Mouse (Mus musculus) monocyte, adult 5-6 weeks (primary cell): ENCODE data around the gene Uba7. TPM values are rescaled to one million over a fixed set of nuclear protein-coding genes. Genes with fewer than 3 reads are reported as not detected.
"Not testable (repeated sequence)": the region's sequence is repeated elsewhere in the genome, so short reads cannot be mapped to it uniquely, and the experiment has no call there.

Source experiments
- ATAC-seq: fragments of 153-309, 156-312 bp; replicated peaks from 2 replicates; pipeline ENCODE4 v1.8.0; 2017; ENCODE audit warnings: mild to moderate bottlenecking; ENCODE audit not compliant: low TSS enrichment, insufficient number of reproducible peaks, severe bottlenecking, poor library complexity, low FRiP score
- total RNA-seq: library from RNA; stranded (forward); fragments of 200-1000, 200-491, 200-594 nt; gene quantifications from 3 replicates; pipeline ENCODE4 v1.2.3, GENCODE M21; 2017

The Uba7 gene
- total RNA-seq, 1 experiment from 2014 or later = 40.1 TPM

GRCm38 (mm10) chr9:107984754-107985055, 9.4 kb downstream of the Uba7 start:
- ATAC-seq = no peak

GRCm38 (mm10) chr9:107985131-107986119, 10.1 kb downstream of the Uba7 start, which contains the start of gene Inka1:
Inka1 (minus strand) TSS chr9:107985879.
- peak; percentile 60 for ATAC-seq

GRCm38 (mm10) chr9:107986376-107986775, 11.1 kb downstream of the Uba7 start:
- ATAC-seq = peak; percentile 64

GRCm38 (mm10) chr9:107987950-107988349, 12.6 kb downstream of the Uba7 start:
- no peak for ATAC-seq

- ATAC-seq = no peak
Measured at GRCm38 (mm10) chr9:107992197-107992596, 16.9 kb downstream of the Uba7 start, which contains the start of gene Cdhr4. Cdhr4 (plus strand) TSS chr9:107992497.

GRCm38 (mm10) chr9:107993013-107993412, 17.7 kb downstream of the Uba7 start:
- no peak for ATAC-seq

GRCm38 (mm10) chr9:107994464-107994863, 19.2 kb downstream of the Uba7 start:
- no peak for ATAC-seq

GRCm38 (mm10) chr9:107995513-107995912, 20.2 kb downstream of the Uba7 start:
- ATAC-seq = no peak

GRCm38 (mm10) chr9:107996049-107996448, 20.7 kb downstream of the Uba7 start, which contains the start of gene Gm20662:
Gm20662 (plus strand) TSS chr9:107996349.
- no peak for ATAC-seq

GRCm38 (mm10) chr9:108001922-108002770, 26.8 kb downstream of the Uba7 start, which contains the start of gene Ip6k1:
Ip6k1 (plus strand) TSS chr9:108002501.
- ATAC-seq = peak; percentile 100

- no peak for ATAC-seq
Measured at GRCm38 (mm10) chr9:108002778-108003530, 27.6 kb downstream of the Uba7 start.

- ATAC-seq = no peak
Measured at GRCm38 (mm10) chr9:108003531-108003890, 28.2 kb downstream of the Uba7 start.

GRCm38 (mm10) chr9:108008041-108008440, 32.7 kb downstream of the Uba7 start:
- ATAC-seq = no peak

GRCm38 (mm10) chr9:108010385-108010784, 35.1 kb downstream of the Uba7 start:
- no peak for ATAC-seq

GRCm38 (mm10) chr9:108013577-108013976, 38.3 kb downstream of the Uba7 start:
- not testable (repeated sequence) for ATAC-seq

GRCm38 (mm10) chr9:108017127-108017526, 41.8 kb downstream of the Uba7 start:
- no peak for ATAC-seq

- ATAC-seq = no peak
Measured at GRCm38 (mm10) chr9:108020741-108021140, 45.4 kb downstream of the Uba7 start.

GRCm38 (mm10) chr9:108023216-108023615, 47.9 kb downstream of the Uba7 start:
- ATAC-seq = no peak

GRCm38 (mm10) chr9:108026584-108026983, 51.3 kb downstream of the Uba7 start:
- no peak for ATAC-seq
